Mouse (Mus musculus) thymus, postnatal 10 days (tissue): Measurements from ENCODE around the gene Zscan4f.
"Not testable (repeated sequence)": the region's sequence is repeated elsewhere in the genome, so short reads cannot be mapped to it uniquely, and the experiment has no call there.

Experiments used
- DNase-seq, 2 experiments: peaks; one replicate each; pipeline ENCODE4 v3.0.0; 2021; ENCODE audit warnings: low spot score in 2 of 2

Gene Zscan4f

GRCm38 (mm10) chr7:11397615-11398014 lies at the start of gene Zscan4f:
Gene Zscan4f (plus strand): TSS chr7:11397915.
- not testable (repeated sequence) for DNase-seq

- DNase-seq = not testable (repeated sequence)
Observed at GRCm38 (mm10) chr7:11384641-11385040, 13.1 kb upstream of the Zscan4f start.
